Mouse (Mus musculus): ENCODE data around the gene Pcca. TPM values are rescaled to one million over a fixed set of nuclear protein-coding genes. Genes with fewer than 3 reads are reported as not detected.

Gene Pcca
- total RNA-seq, 1 experiment = 12.3 TPM

GRCm38 (mm10) chr14:122881699-122882098, 347.6 kb downstream of the Pcca start:
- in situ Hi-C loops (cut with MboI; ENCODE audit: low sequenced_read_pairs in 2 of 2, unreplicated experiment in 2 of 2) = loop anchor here in 1 of 2 experiments (25.0 kb wide), 2 partner anchors 669 to 819 kb away; no protein-coding TSS in a partner anchor
- DNase-seq (ENCODE audit: low read depth, low spot score) = no peak
- no peaks in the 10 kb centered on the region for H3K9me3 ChIP-seq (ENCODE audit: control insufficient read depth, insufficient read depth, low read depth, low read length)
- no peaks in the 10 kb centered on the region for H3K36me3 ChIP-seq (ENCODE audit: control insufficient read depth, insufficient read depth, low read length, poor library complexity, severe bottlenecking)
- no peaks in the 10 kb centered on the region for H3K4me1 ChIP-seq (ENCODE audit: control insufficient read depth in 2 of 2, insufficient read depth in 2 of 2, low read length in 2 of 2, poor library complexity in 1 of 2)
- no peak for TF ChIP-seq ZNF384 (IDR thresholded peaks at IDR 0.05; ENCODE audit: low read depth, low read length)
- no peak for TF ChIP-seq CHD2 (IDR thresholded peaks at IDR 0.05; ENCODE audit: low read depth, low read length)
- TF ChIP-seq MAFK (IDR thresholded peaks at IDR 0.05; ENCODE audit: insufficient read depth, low read depth, low read length) = no peak
- TF ChIP-seq HCFC1 (IDR thresholded peaks at IDR 0.05; ENCODE audit: borderline replicate concordance, insufficient read depth, low read length) = no peak
- TF ChIP-seq ZC3H11A (IDR thresholded peaks at IDR 0.05; ENCODE audit: borderline replicate concordance, low read depth, low read length) = no peak
- no peak overlapping the region for H3K4me3 ChIP-seq (ENCODE audit: insufficient read depth in 1 of 2, low read depth in 1 of 2, low read length in 2 of 2, poor library complexity in 1 of 2, severe bottlenecking in 1 of 2)
- no peak overlapping the region for H3K9ac ChIP-seq (ENCODE audit: insufficient read depth, low read depth, low read length, poor library complexity, severe bottlenecking)
- no peak overlapping the region for H3K27ac ChIP-seq (ENCODE audit: insufficient read depth, low read depth, low read length, poor library complexity, severe bottlenecking)

- Histone ChIP-seq H3K9ac (ENCODE audit: insufficient read depth, low read depth, low read length, poor library complexity, severe bottlenecking) (no peak overlapping the region), H3K9me3 (ENCODE audit: control insufficient read depth, insufficient read depth, low read depth, low read length) (no peaks in the 10 kb centered on the region), H3K27ac (ENCODE audit: insufficient read depth, low read depth, low read length, poor library complexity, severe bottlenecking) (no peak overlapping the region), H3K4me1 (ENCODE audit: control insufficient read depth in 2 of 2, insufficient read depth in 2 of 2, low read length in 2 of 2, poor library complexity in 1 of 2) (no peaks in the 10 kb centered on the region), H3K36me3 (ENCODE audit: control insufficient read depth, insufficient read depth, low read length, poor library complexity, severe bottlenecking) (no peaks in the 10 kb centered on the region), H3K4me3 (ENCODE audit: insufficient read depth in 1 of 2, low read depth in 1 of 2, low read length in 2 of 2, poor library complexity in 1 of 2, severe bottlenecking in 1 of 2) (no peak overlapping the region)
- in situ Hi-C loops (cut with MboI; ENCODE audit: low sequenced_read_pairs in 2 of 2, unreplicated experiment in 2 of 2) = loop anchor here in 1 of 2 experiments (25.0 kb wide), 2 partner anchors 670 to 820 kb away; no protein-coding TSS in a partner anchor
- TF ChIP-seq ZC3H11A (IDR thresholded peaks at IDR 0.05; ENCODE audit: borderline replicate concordance, low read depth, low read length) (no peak), MAFK (IDR thresholded peaks at IDR 0.05; ENCODE audit: insufficient read depth, low read depth, low read length) (no peak)
- DNase-seq (ENCODE audit: low read depth, low spot score) = no peak
Observed at GRCm38 (mm10) chr14:122882201-122882639, 348.1 kb downstream of the Pcca start.

GRCm38 (mm10) chr14:122882795-122883409, 348.8 kb downstream of the Pcca start:
- H3K36me3 ChIP-seq (ENCODE audit: control insufficient read depth, insufficient read depth, low read length, poor library complexity, severe bottlenecking) = no peaks in the 10 kb centered on the region
- no peak overlapping the region for H3K4me3 ChIP-seq (ENCODE audit: insufficient read depth in 1 of 2, low read depth in 1 of 2, low read length in 2 of 2, poor library complexity in 1 of 2, severe bottlenecking in 1 of 2)
- no peak overlapping the region for H3K27ac ChIP-seq (ENCODE audit: insufficient read depth, low read depth, low read length, poor library complexity, severe bottlenecking)
- DNase-seq (ENCODE audit: low read depth, low spot score) = no peak
- no peaks in the 10 kb centered on the region for H3K4me1 ChIP-seq (ENCODE audit: control insufficient read depth in 2 of 2, insufficient read depth in 2 of 2, low read length in 2 of 2, poor library complexity in 1 of 2)
- no peaks in the 10 kb centered on the region for H3K9me3 ChIP-seq (ENCODE audit: control insufficient read depth, insufficient read depth, low read depth, low read length)
- in situ Hi-C loops (cut with MboI; ENCODE audit: low sequenced_read_pairs in 2 of 2, unreplicated experiment in 2 of 2) = loop anchor here in 1 of 2 experiments (25.0 kb wide), 2 partner anchors 671 to 821 kb away; no protein-coding TSS in a partner anchor
- TF ChIP-seq ZC3H11A (IDR thresholded peaks at IDR 0.05; ENCODE audit: borderline replicate concordance, low read depth, low read length) (no peak), MAFK (IDR thresholded peaks at IDR 0.05; ENCODE audit: insufficient read depth, low read depth, low read length) (no peak), CHD2 (IDR thresholded peaks at IDR 0.05; ENCODE audit: low read depth, low read length) (no peak), HCFC1 (IDR thresholded peaks at IDR 0.05; ENCODE audit: borderline replicate concordance, insufficient read depth, low read length) (no peak), ZNF384 (IDR thresholded peaks at IDR 0.05; ENCODE audit: low read depth, low read length) (no peak)
- H3K9ac ChIP-seq (ENCODE audit: insufficient read depth, low read depth, low read length, poor library complexity, severe bottlenecking) = no peak overlapping the region

GRCm38 (mm10) chr14:122883410-122883806, 349.3 kb downstream of the Pcca start:
- no peak for TF ChIP-seq HCFC1 (IDR thresholded peaks at IDR 0.05; ENCODE audit: borderline replicate concordance, insufficient read depth, low read length)
- no peak for TF ChIP-seq MAFK (IDR thresholded peaks at IDR 0.05; ENCODE audit: insufficient read depth, low read depth, low read length)
- TF ChIP-seq ZNF384 (IDR thresholded peaks at IDR 0.05; ENCODE audit: low read depth, low read length) = no peak
- Histone ChIP-seq H3K9ac (ENCODE audit: insufficient read depth, low read depth, low read length, poor library complexity, severe bottlenecking) (no peak overlapping the region), H3K9me3 (ENCODE audit: control insufficient read depth, insufficient read depth, low read depth, low read length) (no peaks in the 10 kb centered on the region), H3K36me3 (ENCODE audit: control insufficient read depth, insufficient read depth, low read length, poor library complexity, severe bottlenecking) (no peaks in the 10 kb centered on the region), H3K4me1 (ENCODE audit: control insufficient read depth in 2 of 2, insufficient read depth in 2 of 2, low read length in 2 of 2, poor library complexity in 1 of 2) (no peaks in the 10 kb centered on the region), H3K27ac (ENCODE audit: insufficient read depth, low read depth, low read length, poor library complexity, severe bottlenecking) (no peak overlapping the region), H3K4me3 (ENCODE audit: insufficient read depth in 1 of 2, low read depth in 1 of 2, low read length in 2 of 2, poor library complexity in 1 of 2, severe bottlenecking in 1 of 2) (no peak overlapping the region)
- no peak for DNase-seq (ENCODE audit: low read depth, low spot score)
- in situ Hi-C loops (cut with MboI; ENCODE audit: low sequenced_read_pairs in 2 of 2, unreplicated experiment in 2 of 2) = loop anchor here in 1 of 2 experiments (25.0 kb wide), 2 partner anchors 671 to 821 kb away; no protein-coding TSS in a partner anchor

All from ES-E14 (cell line).